Mouse (Mus musculus): ENCODE measurements around the gene Glb1l.
"Not testable (repeated sequence)": the region's sequence is repeated elsewhere in the genome, so short reads cannot be mapped to it uniquely, and the experiment has no call there.

Gene Glb1l

GRCm38 (mm10) chr1:75210136-75211087 lies at the start of gene Glb1l, which contains the start of gene Stk16:
Gene Glb1l, minus strand, starts transcription at chr1:75210813.
Gene Stk16, plus strand, starts transcription at chr1:75210838.
- peak; percentile 96 to 98 for DNase-seq

- no peak for DNase-seq
Observed at GRCm38 (mm10) chr1:75255516-75256046, 45.0 kb upstream of the Glb1l start.

DNA sequence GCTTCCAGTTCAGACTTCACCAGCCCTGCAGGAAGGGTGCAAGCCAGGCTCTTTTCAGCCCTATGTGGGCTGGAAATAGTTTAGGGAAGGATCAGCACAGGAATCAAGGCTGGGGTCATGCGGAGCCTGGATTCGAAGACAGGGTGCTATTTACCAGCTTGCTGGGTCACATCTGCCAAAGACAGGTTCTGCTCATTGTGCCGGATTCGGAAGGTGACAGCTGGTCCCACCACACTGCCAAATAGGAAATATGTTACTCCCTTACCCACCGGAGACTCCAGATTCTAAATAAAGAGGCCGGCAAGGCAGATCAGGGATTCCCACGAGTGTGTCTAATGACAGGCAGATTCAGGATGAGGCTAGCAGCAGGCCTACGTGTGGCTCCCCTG lies 44.0 kb upstream of the Glb1l start:
- DNase-seq: no peak

- peak; percentile 88 to 95 for DNase-seq
Observed at GRCm38 (mm10) chr1:75253849-75254624, 43.4 kb upstream of the Glb1l start.

DNA sequence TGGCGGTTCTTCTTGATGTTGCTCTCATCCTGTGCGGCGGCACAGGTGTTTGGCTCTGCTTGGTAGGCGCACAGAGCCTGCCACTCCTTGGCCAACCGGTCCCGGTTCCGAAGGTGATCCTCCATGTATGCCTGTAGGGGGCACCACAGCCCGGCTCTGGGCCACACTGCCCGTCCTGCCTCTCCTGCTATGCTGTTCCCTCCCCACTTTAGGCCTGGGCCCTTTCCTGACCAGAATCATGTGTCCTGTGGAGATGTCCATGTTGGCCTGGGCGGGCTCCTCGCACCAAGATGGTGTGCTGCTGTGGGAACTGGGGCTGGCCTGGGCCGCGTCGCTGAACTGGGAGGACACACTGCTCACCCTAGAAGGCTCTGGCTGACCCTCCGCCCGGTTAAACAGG lies 42.4 kb upstream of the Glb1l start:
- peak in 1 of 2 experiments; percentile 38 for DNase-seq

DNA sequence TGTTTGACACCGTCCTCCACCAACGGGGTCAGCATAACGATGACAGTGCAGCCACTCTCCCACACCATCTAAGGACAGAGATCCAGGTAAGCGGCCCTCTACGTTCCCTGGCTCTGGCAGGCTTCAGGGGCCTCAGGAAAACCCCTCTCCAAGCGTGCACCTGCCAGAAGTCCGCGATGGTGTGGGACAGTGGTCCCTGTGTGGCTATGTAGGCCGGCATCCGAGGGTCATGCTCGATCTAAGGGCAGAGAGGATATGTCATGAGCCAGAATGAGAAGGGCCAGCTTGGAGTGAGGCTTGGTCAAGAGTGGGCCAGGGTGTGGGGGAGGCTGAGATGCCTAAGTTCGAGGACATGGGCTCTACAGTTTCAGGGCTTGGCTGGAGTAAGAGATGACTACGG lies 41.7 kb upstream of the Glb1l start:
- no peak for DNase-seq

GRCm38 (mm10) chr1:75251112-75251970 lies 40.7 kb upstream of the Glb1l start:
- peak; percentile 88 for DNase-seq

GRCm38 (mm10) chr1:75250498-75250897 lies 39.9 kb upstream of the Glb1l start:
- peak; percentile 69 to 77 for DNase-seq

- DNase-seq: peak; percentile 62 to 66
Observed at GRCm38 (mm10) chr1:75248041-75248772, 37.6 kb upstream of the Glb1l start.

- no peak for DNase-seq
Observed at GRCm38 (mm10) chr1:75247071-75247930, 36.7 kb upstream of the Glb1l start.

GRCm38 (mm10) chr1:75244836-75245235 lies 34.2 kb upstream of the Glb1l start:
- DNase-seq: peak; percentile 52 to 58

GRCm38 (mm10) chr1:75244175-75244826 lies 33.7 kb upstream of the Glb1l start:
- DNase-seq: no peak

GRCm38 (mm10) chr1:75243411-75243810 lies 32.8 kb upstream of the Glb1l start:
- DNase-seq: no peak

DNA sequence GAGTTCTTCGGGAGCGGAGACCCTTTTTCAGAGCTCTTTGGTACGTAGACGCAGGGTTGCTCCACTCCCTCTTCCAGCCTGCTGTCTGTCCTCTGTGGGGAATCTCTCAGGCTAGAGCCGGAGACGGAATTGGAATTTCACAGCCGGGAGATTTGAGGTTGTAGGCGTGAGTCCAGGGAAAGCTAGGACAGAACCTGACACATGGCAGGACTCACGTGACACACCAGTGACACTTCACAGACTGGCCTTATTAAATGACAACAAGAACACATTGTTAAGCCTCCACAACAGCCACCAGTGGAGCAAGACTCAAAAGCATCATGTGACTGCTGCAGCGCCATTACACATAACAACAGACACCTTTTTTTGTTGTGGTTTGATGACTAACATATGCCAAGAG lies 29.0 kb upstream of the Glb1l start:
- DNase-seq: peak; percentile 52 to 63

GRCm38 (mm10) chr1:75236117-75237050 lies 25.8 kb upstream of the Glb1l start, which contains the start of gene Dnajb2:
Gene Dnajb2, plus strand, starts transcription at chr1:75236406.
- peak; percentile 88 to 90 for DNase-seq

DNA sequence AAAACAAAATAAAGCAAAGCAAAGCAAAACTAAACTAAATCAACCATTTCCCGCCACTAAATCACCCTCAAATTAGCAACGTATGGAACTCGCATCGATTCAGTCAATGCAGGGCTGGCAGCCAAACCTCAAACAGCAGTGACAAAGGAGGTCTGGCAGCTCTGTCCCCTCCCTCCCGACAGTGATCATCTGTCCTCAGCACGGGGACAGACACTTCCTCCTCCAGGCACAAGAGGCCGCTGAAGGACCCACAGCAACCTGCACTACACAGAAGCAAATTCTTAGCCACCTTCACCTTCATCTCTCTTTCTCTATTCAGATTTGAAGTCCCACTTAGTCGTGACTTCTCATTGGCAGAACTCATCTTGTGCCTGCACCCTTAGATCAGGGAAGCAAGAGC lies 24.0 kb upstream of the Glb1l start:
- DNase-seq: peak; percentile 81 to 83

- not testable (repeated sequence) for DNase-seq
Observed at GRCm38 (mm10) chr1:75232489-75232888, 21.9 kb upstream of the Glb1l start.

DNA sequence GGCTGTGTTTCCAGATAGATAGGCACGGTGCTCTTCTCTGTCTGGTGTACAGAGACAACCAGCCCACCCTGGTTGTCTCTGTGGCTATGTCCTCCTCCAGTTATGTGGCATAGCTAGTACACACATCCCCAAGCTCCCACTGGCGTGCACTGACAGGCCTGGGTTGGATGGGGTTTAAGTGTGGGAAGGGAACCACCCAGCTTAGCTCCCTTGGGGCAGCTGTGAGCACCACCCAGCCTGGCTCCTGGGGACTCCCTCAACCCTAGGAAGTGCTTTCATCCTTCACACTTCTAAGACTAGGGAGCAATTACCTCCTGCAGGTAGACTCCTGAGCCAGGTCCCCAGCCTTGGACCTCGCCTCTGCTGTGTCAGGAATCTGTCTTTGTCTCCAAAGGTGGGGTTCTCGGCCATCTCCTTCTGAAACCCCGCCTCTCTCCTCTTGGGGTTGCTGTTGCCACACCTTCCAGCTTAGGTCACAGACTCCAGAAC lies 21.1 kb upstream of the Glb1l start, which contains the start of gene A630095N17Rik:
Gene A630095N17Rik (minus strand): TSS at position 439 of the 489 bp plus-strand sequence.
- DNase-seq: no peak
